Mouse (Mus musculus): Measurements from ENCODE around the gene Adcy5.

Gene Adcy5

GRCm38 (mm10) chr16:35330451-35330850 lies 175.8 kb downstream of the Adcy5 start:
- no peak for DNase-seq
